Mouse (Mus musculus) forebrain, embryonic 16.5 days (tissue): ENCODE results near the gene Plcb4. TPM values are rescaled to one million over a fixed set of nuclear protein-coding genes. Genes with fewer than 3 reads are reported as not detected.

ENCODE experiments used
- ATAC-seq: fragments of 200-750 bp; cut with Nextera tagmentation; 2 replicates; pipeline ENCODE4 v1.8.0; 2017; ENCODE audit warnings: mild to moderate bottlenecking, moderate library complexity
- H3K27ac ChIP-seq: fragments of 300-500 bp; sonication (generic); 2 replicates; pipeline ENCODE4 v1.5.1; 2014; ENCODE audit warnings: low read length, control low read depth
- H3K27me3 ChIP-seq: fragments of 300-500 bp; sonication (generic); replicated peaks from 2 replicates; pipeline ENCODE4 v1.6.1; 2014; ENCODE audit warnings: low read length; ENCODE audit not compliant: control insufficient read depth, insufficient read depth
- H3K36me3 ChIP-seq: fragments of 300-500 bp; sonication (generic); 2 replicates; pipeline ENCODE4 v1.6.1; 2014; ENCODE audit not compliant: control insufficient read depth, insufficient read depth
- H3K4me1 ChIP-seq: fragments of 300-500 bp; sonication (generic); replicated peaks from 2 replicates; pipeline ENCODE4 v1.6.1; 2014; ENCODE audit warnings: low read length; ENCODE audit not compliant: control insufficient read depth, insufficient read depth
- H3K4me2 ChIP-seq: fragments of 300-500 bp; sonication (generic); 2 replicates; pipeline ENCODE4 v1.6.1; 2014; ENCODE audit warnings: mild to moderate bottlenecking, low read length, control low read depth
- H3K4me3 ChIP-seq: fragments of 300-500 bp; sonication (generic); replicated peaks from 2 replicates; pipeline ENCODE4 v1.5.1; 2014; ENCODE audit warnings: mild to moderate bottlenecking, low read length, control low read depth
- H3K9ac ChIP-seq: fragments of 300-500 bp; sonication (generic); replicated peaks from 2 replicates; pipeline ENCODE4 v1.6.1; 2014; ENCODE audit warnings: low read depth, low read length, control low read depth
- H3K9me3 ChIP-seq: fragments of 300-500 bp; sonication (generic); 2 replicates; pipeline ENCODE4 v1.6.1; 2016; ENCODE audit warnings: low read length; ENCODE audit not compliant: control insufficient read depth
- WGBS: fragments of 180-500 bp; shearing (Covaris S2); extraction: QIAGEN DNeasy Blood & Tissue Kit; methylation state at CpG from one replicate; pipeline ENCODE4 v1.1.7; 2014; 5-methylcytosine and 5-hydroxymethylcytosine counted together
- polyA plus RNA-seq: library from polyadenylated mRNA; unstranded; fragments of >200 nt; fragmentation: Nextera tagmentation; extraction: Ambion mirVana; gene quantifications from 2 replicates; pipeline ENCODE4 v1.2.1, GENCODE M21; 2015

Gene Plcb4
- polyA plus RNA-seq, 1 experiment from 2014 or later = 19.7 TPM

DNA sequence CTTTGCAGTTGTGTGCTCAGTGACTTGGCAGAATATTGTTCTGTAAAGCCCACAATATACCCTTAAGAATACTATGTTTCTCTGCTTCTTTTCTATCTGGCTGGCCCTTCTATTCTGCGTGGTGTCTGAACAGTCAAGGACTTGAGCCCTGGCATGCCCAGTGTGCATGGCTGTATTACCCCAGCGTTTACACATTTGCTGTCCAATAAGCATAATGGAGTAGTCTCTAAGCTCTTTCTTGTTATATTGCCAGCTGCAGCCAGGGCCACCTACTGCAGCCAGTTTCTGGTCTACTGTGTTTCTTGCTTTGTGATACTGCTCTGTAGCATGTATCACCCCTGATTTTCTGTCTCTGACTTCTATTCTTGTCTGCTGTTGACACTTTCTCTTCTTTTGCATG lies 166.8 kb downstream of the Plcb4 start:
- Histone ChIP-seq H3K4me2 (no peak overlapping the region), H3K4me3 (no peak overlapping the region), H3K4me1 (peaks cover 12% of the 10 kb centered on the region; the same call in 1 of the 2 replicates), H3K9ac (no peak overlapping the region), H3K27me3 (no peaks in the 10 kb centered on the region), H3K9me3 (no peaks in the 10 kb centered on the region), H3K36me3 (no peaks in the 10 kb centered on the region), H3K27ac (no peak overlapping the region)
- 51% methylated on average over 2 of the region's 2 CpGs for WGBS
- ATAC-seq = no peak

DNA sequence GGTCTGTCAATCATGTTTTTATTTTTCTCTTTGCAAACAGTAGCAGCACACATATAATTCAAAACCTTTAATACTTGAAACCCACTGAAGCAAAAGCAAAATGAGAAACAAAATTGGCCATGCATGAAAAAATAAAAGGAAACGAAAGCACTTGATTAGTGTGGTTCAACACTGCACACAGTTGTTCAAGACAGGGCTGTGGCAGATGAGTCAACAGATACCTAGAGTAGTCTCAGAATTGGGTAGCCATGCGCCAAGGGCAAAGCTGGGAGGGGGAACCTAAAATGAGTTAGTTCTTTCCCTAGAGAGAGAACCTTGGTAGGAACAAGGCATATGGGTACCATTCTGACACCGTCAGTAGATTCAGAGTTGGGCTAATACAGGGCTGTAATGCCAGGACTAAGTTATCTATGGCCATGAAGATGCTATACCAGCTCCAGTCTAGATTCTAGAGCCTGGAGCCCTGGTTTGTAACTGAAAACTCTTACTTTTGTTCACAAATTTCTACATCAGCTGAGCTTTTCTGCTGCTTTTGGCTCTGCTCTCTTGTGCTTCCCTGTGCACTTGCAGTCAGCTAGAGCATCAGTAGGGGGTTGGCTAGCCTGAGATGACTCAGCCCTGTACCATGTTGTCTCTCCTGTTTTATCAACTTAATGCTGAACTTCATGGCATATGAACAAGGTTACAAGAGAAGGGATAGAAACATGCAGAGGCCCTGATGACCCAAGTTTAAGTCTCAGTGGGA lies 168.0 kb downstream of the Plcb4 start:
- H3K4me2 ChIP-seq = no peak overlapping the region
- no peak overlapping the region for H3K4me3 ChIP-seq
- no peaks in the 10 kb centered on the region for H3K9me3 ChIP-seq
- H3K27me3 ChIP-seq = no peaks in the 10 kb centered on the region
- no peak for ATAC-seq
- H3K4me1 ChIP-seq = peaks cover 12% of the 10 kb centered on the region; the same call in 1 of the 2 replicates
- no peak overlapping the region for H3K9ac ChIP-seq
- no peak overlapping the region for H3K27ac ChIP-seq
- H3K36me3 ChIP-seq = no peaks in the 10 kb centered on the region
- WGBS = 81% methylated on average over 3 of the region's 3 CpGs

DNA sequence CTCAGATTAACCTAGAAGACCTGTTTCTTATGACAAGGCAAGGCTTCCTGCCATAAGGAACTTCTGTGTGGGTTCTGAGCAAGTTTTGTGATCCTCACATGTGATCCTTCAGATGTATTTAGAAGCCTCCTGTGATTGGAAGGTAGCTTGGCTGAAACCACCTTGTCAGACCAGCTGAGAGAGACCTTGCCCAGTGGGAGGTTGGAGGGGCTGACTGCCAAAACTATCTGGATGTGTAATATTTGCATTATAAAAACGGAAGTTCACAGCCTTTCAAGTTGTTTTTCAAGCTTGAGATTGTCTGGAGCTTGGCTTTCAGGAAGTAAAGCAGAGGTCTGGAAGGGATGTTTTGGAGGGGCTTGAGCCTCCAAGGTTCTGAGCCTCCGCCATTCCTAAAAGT lies 169.6 kb downstream of the Plcb4 start:
- ATAC-seq = no peak
- H3K9me3 ChIP-seq = no peaks in the 10 kb centered on the region

DNA sequence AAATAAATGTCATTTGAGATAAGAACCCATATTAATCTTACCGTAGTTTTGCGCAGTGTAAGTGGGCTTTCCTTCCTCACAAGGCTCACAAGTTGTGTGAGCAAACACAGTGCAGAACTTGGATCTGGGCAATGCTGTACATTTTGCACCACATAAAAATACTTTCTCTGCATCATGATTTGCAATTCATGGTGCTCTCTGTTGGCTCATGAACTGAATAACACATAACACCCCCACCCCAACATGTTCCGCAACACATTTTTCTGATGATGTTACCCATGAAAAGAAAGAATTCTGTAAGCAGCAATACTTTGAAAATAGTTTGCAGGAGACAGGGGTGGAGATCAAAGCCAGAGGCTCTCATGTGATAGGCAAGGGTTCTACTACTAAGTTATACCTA lies 174.9 kb downstream of the Plcb4 start:
- no peak overlapping the region for H3K4me3 ChIP-seq
- H3K36me3 ChIP-seq = no peaks in the 10 kb centered on the region
- no peaks in the 10 kb centered on the region for H3K9me3 ChIP-seq
- ATAC-seq = 0 out of 2 replicates have a peak, but pooled peaks have one; percentile 38
- no peak overlapping the region for H3K27ac ChIP-seq
- H3K4me1 ChIP-seq = peaks cover 3% of the 10 kb centered on the region
- no peak overlapping the region for H3K4me2 ChIP-seq
- no peaks in the 10 kb centered on the region for H3K27me3 ChIP-seq
- WGBS = 80% methylated on average over 3 of the region's 3 CpGs
- no peak overlapping the region for H3K9ac ChIP-seq

More for the DNA sequence above, 169.6 kb downstream of the Plcb4 start:
- Histone ChIP-seq H3K4me3 (no peak overlapping the region), H3K27ac (no peak overlapping the region), H3K4me2 (no peak overlapping the region), H3K27me3 (no peaks in the 10 kb centered on the region), H3K36me3 (no peaks in the 10 kb centered on the region), H3K9ac (no peak overlapping the region), H3K4me1 (peaks cover 12% of the 10 kb centered on the region; the same call in 1 of the 2 replicates)
- WGBS = 69% methylated on average over 2 of the region's 2 CpGs

DNA sequence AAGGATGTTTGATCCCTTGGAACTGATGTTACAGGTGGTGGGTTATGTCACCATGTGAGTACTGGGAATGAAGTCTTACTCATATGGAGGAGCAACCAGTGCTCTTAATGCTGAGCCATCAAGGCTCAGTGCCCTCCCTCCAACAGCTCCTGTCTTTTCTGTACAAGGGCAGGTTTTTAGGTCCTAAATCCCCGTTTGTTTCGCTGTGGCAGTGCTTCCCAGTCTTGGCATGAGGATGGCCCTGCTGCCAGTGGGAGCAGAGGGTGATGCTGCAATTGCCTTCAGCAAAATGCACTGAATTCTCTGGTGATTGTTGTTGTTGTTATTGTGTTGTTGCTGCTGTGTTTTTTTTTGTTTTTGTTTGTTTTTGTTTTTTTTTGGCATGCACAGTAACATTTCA lies 175.6 kb downstream of the Plcb4 start:
- Histone ChIP-seq H3K9me3 (no peaks in the 10 kb centered on the region), H3K4me3 (no peak overlapping the region), H3K27ac (no peak overlapping the region), H3K4me2 (no peak overlapping the region), H3K36me3 (no peaks in the 10 kb centered on the region), H3K27me3 (no peaks in the 10 kb centered on the region), H3K4me1 (peaks cover 4% of the 10 kb centered on the region), H3K9ac (no peak overlapping the region)
- WGBS = 89% methylated on average over 2 of the region's 2 CpGs
- no peak for ATAC-seq

DNA sequence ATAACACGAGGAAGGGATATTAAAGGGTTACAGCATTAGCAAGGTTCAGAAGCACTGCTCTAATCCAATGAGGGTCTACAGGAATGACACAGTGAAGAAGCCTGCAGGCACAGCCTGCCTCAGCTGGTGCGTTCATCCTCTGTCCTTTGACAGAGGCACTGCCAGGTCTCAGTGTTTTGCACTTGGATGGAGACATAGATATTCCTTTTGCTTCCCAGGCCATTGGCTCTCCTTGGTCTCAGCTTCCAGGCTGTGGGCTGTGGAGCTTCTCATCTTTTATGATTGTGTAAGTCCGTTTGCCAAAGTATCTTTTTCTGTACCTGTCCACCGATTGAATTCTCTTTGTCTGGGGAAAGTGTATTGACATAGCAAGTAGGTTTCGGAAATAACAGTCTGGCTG lies 177.1 kb downstream of the Plcb4 start:
- no peak overlapping the region for H3K4me2 ChIP-seq
- no peak overlapping the region for H3K4me3 ChIP-seq
- no peak for ATAC-seq
- peaks cover 4% of the 10 kb centered on the region for H3K4me1 ChIP-seq
- H3K27me3 ChIP-seq = no peaks in the 10 kb centered on the region
- no peaks in the 10 kb centered on the region for H3K36me3 ChIP-seq
- H3K9me3 ChIP-seq = no peaks in the 10 kb centered on the region
- no peak overlapping the region for H3K27ac ChIP-seq
- no peak overlapping the region for H3K9ac ChIP-seq
- 88% methylated on average over 5 of the region's 5 CpGs for WGBS

DNA sequence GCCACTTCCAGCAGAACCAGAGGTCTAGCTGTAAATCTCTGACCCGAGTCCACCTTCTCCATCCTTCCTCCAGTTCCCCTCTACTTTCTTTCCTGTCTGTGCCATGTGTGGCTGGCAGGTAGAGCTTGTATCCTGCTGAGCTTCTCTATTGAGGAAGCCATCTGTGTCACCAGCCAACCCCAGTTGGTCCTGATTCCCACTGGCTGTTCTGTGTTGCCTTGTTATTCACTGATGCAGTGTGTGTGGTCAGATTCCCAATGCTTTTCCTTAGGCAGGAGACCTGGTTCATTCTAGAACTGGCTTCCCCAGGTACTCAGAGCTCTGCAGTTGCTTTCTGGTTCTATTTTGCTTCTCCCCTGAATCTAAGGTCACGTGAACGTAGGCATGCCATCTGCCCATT lies 177.6 kb downstream of the Plcb4 start:
- no peaks in the 10 kb centered on the region for H3K27me3 ChIP-seq
- no peak overlapping the region for H3K4me2 ChIP-seq
- no peak overlapping the region for H3K9ac ChIP-seq
- H3K36me3 ChIP-seq = no peaks in the 10 kb centered on the region
- no peak overlapping the region for H3K4me3 ChIP-seq
- no peaks in the 10 kb centered on the region for H3K9me3 ChIP-seq
- WGBS = 88% methylated on average over 3 of the region's 3 CpGs
- no peak for ATAC-seq
- H3K4me1 ChIP-seq = peaks cover 4% of the 10 kb centered on the region
- H3K27ac ChIP-seq = no peak overlapping the region

DNA sequence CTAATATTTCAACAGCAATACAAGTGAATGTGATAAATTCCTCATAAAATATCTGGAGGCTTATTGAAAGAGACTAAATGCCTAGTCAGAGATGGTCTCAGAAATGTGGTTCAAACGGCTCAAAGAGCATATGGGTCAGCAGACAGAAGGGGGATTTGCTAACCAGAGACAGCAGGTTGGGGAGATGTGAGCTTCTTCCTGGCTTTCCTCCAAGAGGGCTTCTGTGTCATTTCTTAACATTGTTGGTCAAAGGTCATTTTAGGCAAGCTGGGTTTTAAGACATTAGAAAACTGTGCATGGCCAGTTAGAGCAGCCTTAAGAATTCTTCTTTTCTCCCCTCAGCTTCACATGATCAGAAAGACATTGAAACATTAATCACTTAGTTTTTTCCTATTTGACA lies 178.9 kb downstream of the Plcb4 start:
- no peak overlapping the region for H3K9ac ChIP-seq
- H3K9me3 ChIP-seq = no peaks in the 10 kb centered on the region
- no peak overlapping the region for H3K4me3 ChIP-seq
- no peaks in the 10 kb centered on the region for H3K36me3 ChIP-seq
- no peak overlapping the region for H3K27ac ChIP-seq
- 81% methylated on average over 1 of the region's 1 CpGs for WGBS
- peaks cover 4% of the 10 kb centered on the region for H3K4me1 ChIP-seq
- no peaks in the 10 kb centered on the region for H3K27me3 ChIP-seq
- ATAC-seq = no peak
- no peak overlapping the region for H3K4me2 ChIP-seq

DNA sequence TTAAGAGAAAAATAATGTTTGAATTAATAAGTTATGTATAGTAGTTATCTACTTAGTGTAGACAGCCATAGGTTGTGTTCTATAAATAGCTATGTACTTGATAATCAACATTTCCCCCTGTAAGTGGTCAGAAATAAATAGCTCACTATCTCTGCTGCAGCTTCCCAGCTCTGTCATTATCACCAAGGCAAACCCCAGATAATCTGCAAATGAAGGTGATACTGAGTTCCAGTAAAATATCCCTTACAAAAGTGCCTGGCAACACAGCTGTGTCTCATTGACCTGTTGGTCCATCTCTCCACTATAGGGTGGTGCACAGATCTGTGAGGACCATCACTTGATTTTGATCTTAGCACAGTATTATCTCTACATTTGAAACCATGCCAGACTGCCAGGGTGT lies 179.3 kb downstream of the Plcb4 start:
- no peak overlapping the region for H3K4me3 ChIP-seq
- ATAC-seq = no peak

More for the DNA sequence above, 179.3 kb downstream of the Plcb4 start:
- Histone ChIP-seq H3K36me3 (no peaks in the 10 kb centered on the region), H3K4me2 (no peak overlapping the region), H3K9me3 (no peaks in the 10 kb centered on the region), H3K4me1 (peaks cover 4% of the 10 kb centered on the region), H3K27ac (no peak overlapping the region), H3K9ac (no peak overlapping the region), H3K27me3 (no peaks in the 10 kb centered on the region)
